Mouse (Mus musculus) stomach, embryonic 15.5 days (tissue): ENCODE data around the gene Ccdc9b. TPM values are rescaled to one million over a fixed set of nuclear protein-coding genes. Genes with fewer than 3 reads are reported as not detected.
A peak's percentile ranks its signal among the peaks of the same experiment; 100 is the strongest.

Source experiments
- ATAC-seq: fragments of 200-750 bp; cut with Nextera tagmentation; 2 replicates; pipeline ENCODE4 v1.8.0; 2017; ENCODE audit warnings: low read depth, moderate number of reproducible peaks, moderate TSS enrichment; ENCODE audit not compliant: insufficient read depth, low FRiP score
- H3K27ac ChIP-seq: fragments of 300-500 bp; sonication (generic); 2 replicates; pipeline ENCODE4 v1.5.1; 2015; ENCODE audit warnings: mild to moderate bottlenecking, inconsistent platforms
- H3K27me3 ChIP-seq: fragments of 300-500 bp; sonication (generic); replicated peaks from 2 replicates; pipeline ENCODE4 v1.6.1; 2015; ENCODE audit warnings: inconsistent platforms
- H3K36me3 ChIP-seq: fragments of 300-500 bp; sonication (generic); 2 replicates; pipeline ENCODE4 v1.6.1; 2015; ENCODE audit warnings: inconsistent platforms
- H3K4me1 ChIP-seq: fragments of 300-500 bp; sonication (generic); 2 replicates; pipeline ENCODE4 v1.6.1; 2015; ENCODE audit warnings: inconsistent platforms
- H3K4me2 ChIP-seq: fragments of 300-500 bp; sonication (generic); 2 replicates; pipeline ENCODE4 v1.6.1; 2015; ENCODE audit warnings: mild to moderate bottlenecking, inconsistent platforms
- H3K4me3 ChIP-seq: fragments of 300-500 bp; sonication (generic); replicated peaks from 2 replicates; pipeline ENCODE4 v1.5.1; 2015; ENCODE audit warnings: inconsistent platforms
- H3K9ac ChIP-seq: fragments of 300-500 bp; sonication (generic); 2 replicates; pipeline ENCODE4 v1.6.1; 2015; ENCODE audit warnings: inconsistent platforms
- H3K9me3 ChIP-seq: fragments of 300-500 bp; sonication (generic); 2 replicates; pipeline ENCODE4 v1.6.1; 2016; ENCODE audit warnings: inconsistent platforms
- WGBS: fragments of 180-500 bp; shearing (Covaris S2); methylation state at CpG from one replicate; pipeline ENCODE4 v1.1.7; 2015; 5-methylcytosine and 5-hydroxymethylcytosine counted together
- polyA plus RNA-seq: library from polyadenylated mRNA; unstranded; fragments of >200 nt; fragmentation: Nextera tagmentation; extraction: Ambion mirVana; gene quantifications from 2 replicates; pipeline ENCODE4 v1.2.1, GENCODE M21; 2015

The Ccdc9b gene
- polyA plus RNA-seq, 1 experiment from 2014 or later = 1.5 TPM

- no peak overlapping the region for H3K9ac ChIP-seq
- H3K27me3 ChIP-seq = 0 out of 2 replicates have a peak, but pooled peaks cover 6% of the 10 kb centered on the region
- no peak overlapping the region for H3K4me2 ChIP-seq
- no peak for ATAC-seq
- no peak overlapping the region for H3K27ac ChIP-seq
- H3K4me1 ChIP-seq = peaks cover 30% of the 10 kb centered on the region
- WGBS = 87% methylated on average over 2 of the region's 2 CpGs
- H3K36me3 ChIP-seq = no peaks in the 10 kb centered on the region
- H3K9me3 ChIP-seq = no peaks in the 10 kb centered on the region
- H3K4me3 ChIP-seq = no peak overlapping the region
Observed at GRCm38 (mm10) chr2:118726873-118727272, 35.6 kb downstream of the Ccdc9b start.

- Histone ChIP-seq H3K36me3 (no peaks in the 10 kb centered on the region), H3K9ac (no peak overlapping the region)
- 70% methylated on average over 4 of the region's 4 CpGs for WGBS
Observed at GRCm38 (mm10) chr2:118725511-118725910, 37.0 kb downstream of the Ccdc9b start.

GRCm38 (mm10) chr2:118723693-118724486, 38.6 kb downstream of the Ccdc9b start:
- Histone ChIP-seq H3K27me3 (0 out of 2 replicates have a peak, but pooled peaks cover 6% of the 10 kb centered on the region), H3K27ac (no peak overlapping the region), H3K4me3 (no peak overlapping the region), H3K36me3 (no peaks in the 10 kb centered on the region), H3K4me2 (no peak overlapping the region), H3K4me1 (peaks cover 14% of the 10 kb centered on the region), H3K9me3 (no peaks in the 10 kb centered on the region), H3K9ac (no peak overlapping the region)
- WGBS = 72% methylated on average over 15 of the region's 15 CpGs
- no peak for ATAC-seq

More at GRCm38 (mm10) chr2:118725511-118725910, 37.0 kb downstream of the Ccdc9b start:
- Histone ChIP-seq H3K9me3 (no peaks in the 10 kb centered on the region), H3K27ac (no peak overlapping the region), H3K27me3 (0 out of 2 replicates have a peak, but pooled peaks cover 6% of the 10 kb centered on the region), H3K4me1 (peaks cover 28% of the 10 kb centered on the region), H3K4me2 (no peak overlapping the region), H3K4me3 (no peak overlapping the region)
- no peak for ATAC-seq

- WGBS = 88% methylated on average over 5 of the region's 5 CpGs
- no peaks in the 10 kb centered on the region for H3K9me3 ChIP-seq
Observed at GRCm38 (mm10) chr2:118716677-118717076, 45.8 kb downstream of the Ccdc9b start.

GRCm38 (mm10) chr2:118714230-118714629, 48.2 kb downstream of the Ccdc9b start:
- Histone ChIP-seq H3K36me3 (no peaks in the 10 kb centered on the region), H3K9me3 (no peaks in the 10 kb centered on the region), H3K9ac (no peak overlapping the region), H3K4me3 (no peak overlapping the region), H3K27ac (no peak overlapping the region), H3K4me1 (peaks cover 13% of the 10 kb centered on the region; the same call in 1 of the 2 replicates), H3K4me2 (no peak overlapping the region), H3K27me3 (peaks cover 44% of the 10 kb centered on the region)
- WGBS = 48% methylated on average over 4 of the region's 4 CpGs
- ATAC-seq = no peak

More at GRCm38 (mm10) chr2:118716677-118717076, 45.8 kb downstream of the Ccdc9b start:
- Histone ChIP-seq H3K9ac (no peak overlapping the region), H3K4me1 (no peaks in the 10 kb centered on the region; the same call in 1 of the 2 replicates), H3K27me3 (peaks cover 20% of the 10 kb centered on the region), H3K4me2 (no peak overlapping the region), H3K36me3 (no peaks in the 10 kb centered on the region), H3K4me3 (no peak overlapping the region), H3K27ac (no peak overlapping the region)
- no peak for ATAC-seq

GRCm38 (mm10) chr2:118713631-118714030, 48.8 kb downstream of the Ccdc9b start:
- Histone ChIP-seq H3K27me3 (peaks cover 50% of the 10 kb centered on the region), H3K9me3 (no peaks in the 10 kb centered on the region), H3K36me3 (no peaks in the 10 kb centered on the region), H3K4me1 (peaks cover 13% of the 10 kb centered on the region; the same call in 1 of the 2 replicates), H3K4me3 (no peak overlapping the region), H3K9ac (no peak overlapping the region), H3K27ac (no peak overlapping the region), H3K4me2 (no peak overlapping the region)
- 77% methylated on average over 6 of the region's 6 CpGs for WGBS
- ATAC-seq = no peak

- Histone ChIP-seq H3K4me2 (peak overlapping the region; percentile 86), H3K27me3 (peaks cover 74% of the 10 kb centered on the region), H3K4me3 (peak overlapping the region; percentile 39), H3K9ac (peak overlapping the region; percentile 2; the same call in 1 of the 2 replicates), H3K36me3 (no peaks in the 10 kb centered on the region), H3K9me3 (no peaks in the 10 kb centered on the region), H3K27ac (no peak overlapping the region), H3K4me1 (peaks cover 13% of the 10 kb centered on the region; the same call in 1 of the 2 replicates)
- WGBS = 1% methylated on average over 36 of the region's 36 CpGs
- ATAC-seq = peak; percentile 68
Observed at GRCm38 (mm10) chr2:118711038-118711494, 51.4 kb downstream of the Ccdc9b start.

GRCm38 (mm10) chr2:118709655-118710221, 52.7 kb downstream of the Ccdc9b start:
- peaks cover 13% of the 10 kb centered on the region; the same call in 1 of the 2 replicates for H3K4me1 ChIP-seq
- ATAC-seq = no peak
- no peak overlapping the region for H3K9ac ChIP-seq
- no peak overlapping the region for H3K4me2 ChIP-seq
- peaks cover 87% of the 10 kb centered on the region for H3K27me3 ChIP-seq
- no peak overlapping the region for H3K4me3 ChIP-seq
- H3K36me3 ChIP-seq = no peaks in the 10 kb centered on the region
- WGBS = 47% methylated on average over 4 of the region's 4 CpGs
- H3K9me3 ChIP-seq = no peaks in the 10 kb centered on the region
- H3K27ac ChIP-seq = no peak overlapping the region

GRCm38 (mm10) chr2:118708472-118708871, 54.0 kb downstream of the Ccdc9b start:
- H3K27me3 ChIP-seq = peaks cover 96% of the 10 kb centered on the region
- WGBS = 66% methylated on average over 4 of the region's 4 CpGs
- H3K9ac ChIP-seq = no peak overlapping the region
- H3K4me1 ChIP-seq = peaks cover 23% of the 10 kb centered on the region
- H3K4me2 ChIP-seq = no peak overlapping the region
- H3K36me3 ChIP-seq = no peaks in the 10 kb centered on the region
- no peaks in the 10 kb centered on the region for H3K9me3 ChIP-seq
- H3K4me3 ChIP-seq = no peak overlapping the region
- no peak for ATAC-seq
- no peak overlapping the region for H3K27ac ChIP-seq

- Histone ChIP-seq H3K4me2 (no peak overlapping the region), H3K36me3 (no peaks in the 10 kb centered on the region), H3K27ac (no peak overlapping the region), H3K27me3 (peaks cover 97% of the 10 kb centered on the region), H3K9ac (no peak overlapping the region), H3K4me1 (peaks cover 36% of the 10 kb centered on the region), H3K4me3 (no peak overlapping the region), H3K9me3 (no peaks in the 10 kb centered on the region)
- no peak for ATAC-seq
- 17% methylated on average over 6 of the region's 6 CpGs for WGBS
Observed at GRCm38 (mm10) chr2:118706436-118706835, 56.0 kb downstream of the Ccdc9b start.
